Mouse (Mus musculus): ENCODE measurements around the gene Pld6. TPM values are rescaled to one million over a fixed set of nuclear protein-coding genes. Genes with fewer than 3 reads are reported as not detected.

Pld6 gene
- 0.60 and 0.69 TPM in 2 replicates for polyA plus RNA-seq (2014; fragmentation: Nextera tagmentation; extraction: Ambion mirVana)

- H3K9me3 ChIP-seq (ENCODE audit: control insufficient read depth, low read length), result no peaks in the 10 kb centered on the region
- 0 out of 2 replicates have a peak, but pooled peaks cover 2% of the 10 kb centered on the region for H3K27me3 ChIP-seq (ENCODE audit: control insufficient read depth, insufficient read depth, low read length)
- peak within 1 kb of the TSS; percentile 61 for H3K4me2 ChIP-seq (ENCODE audit: low read depth)
- ATAC-seq (ENCODE audit: insufficient read depth, low FRiP score, low TSS enrichment) (no peak), DNase-seq (ENCODE audit: low spot score) (peak; percentile 77)
- peak within 1 kb of the TSS; percentile 21 for H3K4me3 ChIP-seq (ENCODE audit: low read depth, low read length)
- no peak within 1 kb of the TSS for H3K27ac ChIP-seq (ENCODE audit: low read depth, low read length)
- 1% methylated on average over 48 of the region's 51 CpGs for WGBS
- H3K9ac ChIP-seq (ENCODE audit: low read length), result peak within 1 kb of the TSS; percentile 37
- no peaks in the 10 kb centered on the region for H3K4me1 ChIP-seq (ENCODE audit: control insufficient read depth, insufficient read depth, low read length)
- peaks cover 3% of the 10 kb centered on the region; the same call in 1 of the 2 replicates for H3K36me3 ChIP-seq (ENCODE audit: control insufficient read depth, insufficient read depth, low read length)
These were observed at the start of gene Pld6 for GRCm38 (mm10) chr11:59787199-59787781. TSS of gene Pld6 (minus strand) at chr11:59787645.

DNA sequence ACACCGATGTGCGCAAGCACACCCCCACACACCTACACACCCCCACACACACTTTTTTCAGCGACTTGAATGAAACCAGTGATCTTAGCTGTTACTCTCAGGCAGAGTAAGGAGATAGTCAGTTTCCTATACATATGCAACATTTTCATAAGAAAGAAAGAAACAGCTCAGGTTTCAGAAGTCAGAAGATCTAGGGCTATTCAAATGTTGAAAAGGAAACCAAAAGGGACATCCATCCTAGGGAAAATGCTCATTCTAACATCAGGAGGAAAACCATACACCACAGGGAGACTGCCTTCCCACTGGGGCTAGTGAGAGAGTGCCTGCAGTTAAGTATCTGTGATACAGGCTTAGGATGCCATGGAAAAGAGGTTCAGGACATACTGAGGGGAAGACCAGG lies 34.2 kb upstream of the Pld6 start:
- WGBS, result 90% methylated on average over 3 of the region's 3 CpGs
- Histone ChIP-seq H3K36me3 (ENCODE audit: control insufficient read depth, insufficient read depth, low read length) (peaks cover 25% of the 10 kb centered on the region), H3K27me3 (ENCODE audit: control insufficient read depth, insufficient read depth, low read length) (no peaks in the 10 kb centered on the region), H3K27ac (ENCODE audit: low read depth, low read length) (no peak overlapping the region), H3K9me3 (ENCODE audit: control insufficient read depth, low read length) (no peaks in the 10 kb centered on the region), H3K4me2 (ENCODE audit: low read depth) (no peak overlapping the region), H3K9ac (ENCODE audit: low read length) (no peak overlapping the region), H3K4me1 (ENCODE audit: control insufficient read depth, insufficient read depth, low read length) (no peaks in the 10 kb centered on the region), H3K4me3 (ENCODE audit: low read depth, low read length) (no peak overlapping the region)
- DNase-seq (ENCODE audit: low spot score) (no peak), ATAC-seq (ENCODE audit: insufficient read depth, low FRiP score, low TSS enrichment) (no peak)

DNA sequence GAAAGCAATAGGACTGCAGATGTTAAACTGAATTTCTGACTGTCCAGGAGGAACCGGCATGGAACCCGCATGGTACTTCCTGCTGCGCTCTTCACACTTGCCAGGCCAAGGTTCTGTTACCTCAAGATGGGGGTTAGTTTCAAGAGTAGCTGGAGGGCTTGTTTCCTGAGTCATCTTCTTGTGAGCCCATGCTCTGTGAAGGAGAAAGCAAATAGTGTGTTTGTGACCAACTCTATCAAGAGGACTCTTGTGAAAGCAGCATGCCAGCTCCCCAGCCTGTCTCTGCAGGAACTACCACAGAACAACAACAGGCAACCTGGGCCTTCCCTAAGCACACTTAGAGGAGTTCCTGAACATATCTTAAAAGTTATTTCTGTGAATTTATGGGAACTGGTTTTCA lies 30.5 kb upstream of the Pld6 start:
- ATAC-seq (ENCODE audit: insufficient read depth, low FRiP score, low TSS enrichment) (no peak), DNase-seq (ENCODE audit: low spot score) (no peak)
- no peak overlapping the region for H3K27ac ChIP-seq (ENCODE audit: low read depth, low read length)
- H3K4me3 ChIP-seq (ENCODE audit: low read depth, low read length), result no peak overlapping the region
- H3K9me3 ChIP-seq (ENCODE audit: control insufficient read depth, low read length), result no peaks in the 10 kb centered on the region
- no peak overlapping the region for H3K4me2 ChIP-seq (ENCODE audit: low read depth)
- peaks cover 14% of the 10 kb centered on the region for H3K36me3 ChIP-seq (ENCODE audit: control insufficient read depth, insufficient read depth, low read length)
- no peaks in the 10 kb centered on the region for H3K27me3 ChIP-seq (ENCODE audit: control insufficient read depth, insufficient read depth, low read length)
- 94% methylated on average over 3 of the region's 3 CpGs for WGBS
- H3K4me1 ChIP-seq (ENCODE audit: control insufficient read depth, insufficient read depth, low read length), result no peaks in the 10 kb centered on the region
- H3K9ac ChIP-seq (ENCODE audit: low read length), result no peak overlapping the region

DNA sequence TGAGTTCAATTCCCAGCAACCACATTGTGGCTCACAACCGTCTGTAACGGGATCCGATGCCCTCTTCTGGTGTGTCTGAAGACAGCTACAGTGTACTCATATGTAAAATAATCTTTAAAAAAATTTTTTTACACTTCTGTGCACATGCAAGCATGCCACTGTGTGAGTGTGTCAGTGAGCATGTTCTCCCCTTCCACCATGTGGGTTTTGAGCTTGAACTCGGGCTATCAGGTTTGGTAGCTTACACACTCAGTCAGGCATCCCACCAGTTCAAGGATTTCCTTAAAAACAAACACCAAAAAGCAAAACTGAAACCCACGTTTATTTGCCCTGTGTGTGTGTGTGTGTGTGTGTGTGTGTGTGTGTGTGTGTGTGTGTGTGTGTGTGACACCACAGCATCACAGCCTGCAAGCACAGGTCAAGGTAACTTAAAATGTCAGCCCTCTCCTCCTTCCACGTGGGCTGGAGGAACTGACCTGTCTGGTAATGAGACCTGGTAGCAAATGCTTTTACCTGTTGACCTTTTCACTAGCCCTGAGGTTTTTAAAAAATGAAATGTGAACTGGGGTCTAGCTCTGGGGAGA lies 28.1 kb upstream of the Pld6 start:
- no peaks in the 10 kb centered on the region for H3K4me1 ChIP-seq (ENCODE audit: control insufficient read depth, insufficient read depth, low read length)
- 91% methylated on average over 6 of the region's 6 CpGs for WGBS
- no peaks in the 10 kb centered on the region for H3K27me3 ChIP-seq (ENCODE audit: control insufficient read depth, insufficient read depth, low read length)
- H3K27ac ChIP-seq (ENCODE audit: low read depth, low read length), result no peak overlapping the region
- H3K9me3 ChIP-seq (ENCODE audit: control insufficient read depth, low read length), result no peaks in the 10 kb centered on the region
- DNase-seq (ENCODE audit: low spot score) (no peak), ATAC-seq (ENCODE audit: insufficient read depth, low FRiP score, low TSS enrichment) (no peak)
- no peak overlapping the region for H3K4me3 ChIP-seq (ENCODE audit: low read depth, low read length)
- H3K9ac ChIP-seq (ENCODE audit: low read length), result no peak overlapping the region
- no peak overlapping the region for H3K4me2 ChIP-seq (ENCODE audit: low read depth)
- H3K36me3 ChIP-seq (ENCODE audit: control insufficient read depth, insufficient read depth, low read length), result peaks cover 12% of the 10 kb centered on the region

DNA sequence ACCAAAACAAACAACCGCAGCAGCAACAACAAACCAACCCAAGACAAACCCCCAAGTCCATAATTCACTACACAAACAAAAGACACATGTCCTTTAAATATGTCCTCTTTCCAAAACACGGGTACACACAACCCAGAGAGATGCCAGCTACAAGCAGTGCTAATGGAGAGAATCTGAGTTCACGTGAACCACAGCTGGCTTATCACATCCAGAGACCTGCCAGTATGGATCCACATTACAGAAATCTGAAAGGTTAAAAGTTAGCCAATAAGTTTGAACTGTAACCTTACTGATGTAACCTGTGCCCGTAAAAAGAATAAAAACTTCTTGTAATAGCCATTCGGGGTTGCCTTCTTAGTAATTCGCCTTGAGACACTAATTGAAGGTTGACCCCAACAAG lies 27.5 kb upstream of the Pld6 start:
- Histone ChIP-seq H3K4me2 (ENCODE audit: low read depth) (no peak overlapping the region), H3K4me1 (ENCODE audit: control insufficient read depth, insufficient read depth, low read length) (no peaks in the 10 kb centered on the region), H3K9ac (ENCODE audit: low read length) (no peak overlapping the region), H3K36me3 (ENCODE audit: control insufficient read depth, insufficient read depth, low read length) (peaks cover 12% of the 10 kb centered on the region), H3K9me3 (ENCODE audit: control insufficient read depth, low read length) (no peaks in the 10 kb centered on the region), H3K27ac (ENCODE audit: low read depth, low read length) (no peak overlapping the region), H3K27me3 (ENCODE audit: control insufficient read depth, insufficient read depth, low read length) (no peaks in the 10 kb centered on the region), H3K4me3 (ENCODE audit: low read depth, low read length) (no peak overlapping the region)
- DNase-seq (ENCODE audit: low spot score), result no peak
- no peak for ATAC-seq (ENCODE audit: insufficient read depth, low FRiP score, low TSS enrichment)
- 81% methylated on average over 6 of the region's 6 CpGs for WGBS

GRCm38 (mm10) chr11:59814311-59814710 lies 26.9 kb upstream of the Pld6 start:
- H3K9me3 ChIP-seq (ENCODE audit: control insufficient read depth, low read length), result no peaks in the 10 kb centered on the region
- no peak for ATAC-seq (ENCODE audit: insufficient read depth, low FRiP score, low TSS enrichment)
- H3K4me1 ChIP-seq (ENCODE audit: control insufficient read depth, insufficient read depth, low read length), result no peaks in the 10 kb centered on the region
- peaks cover 7% of the 10 kb centered on the region for H3K36me3 ChIP-seq (ENCODE audit: control insufficient read depth, insufficient read depth, low read length)
- H3K4me2 ChIP-seq (ENCODE audit: low read depth), result no peak overlapping the region
- no peak overlapping the region for H3K9ac ChIP-seq (ENCODE audit: low read length)
- WGBS, result 76% methylated on average over 1 of the region's 1 CpGs
- no peaks in the 10 kb centered on the region for H3K27me3 ChIP-seq (ENCODE audit: control insufficient read depth, insufficient read depth, low read length)
- H3K4me3 ChIP-seq (ENCODE audit: low read depth, low read length), result no peak overlapping the region
- no peak for DNase-seq (ENCODE audit: low spot score)
- no peak overlapping the region for H3K27ac ChIP-seq (ENCODE audit: low read depth, low read length)

- Histone ChIP-seq H3K4me3 (ENCODE audit: low read depth, low read length) (no peak overlapping the region), H3K36me3 (ENCODE audit: control insufficient read depth, insufficient read depth, low read length) (0 out of 2 replicates have a peak, but pooled peaks cover under 1% of the 10 kb centered on the region), H3K9me3 (ENCODE audit: control insufficient read depth, low read length) (no peaks in the 10 kb centered on the region), H3K4me2 (ENCODE audit: low read depth) (no peak overlapping the region), H3K27me3 (ENCODE audit: control insufficient read depth, insufficient read depth, low read length) (no peaks in the 10 kb centered on the region), H3K4me1 (ENCODE audit: control insufficient read depth, insufficient read depth, low read length) (peaks cover 8% of the 10 kb centered on the region; the same call in 1 of the 2 replicates), H3K27ac (ENCODE audit: low read depth, low read length) (no peak overlapping the region), H3K9ac (ENCODE audit: low read length) (no peak overlapping the region)
- WGBS, result 66% methylated on average over 3 of the region's 3 CpGs
- ATAC-seq (ENCODE audit: insufficient read depth, low FRiP score, low TSS enrichment) (no peak), DNase-seq (ENCODE audit: low spot score) (no peak)
These were observed 25.8 kb upstream of the Pld6 start for GRCm38 (mm10) chr11:59813276-59813675.

DNA sequence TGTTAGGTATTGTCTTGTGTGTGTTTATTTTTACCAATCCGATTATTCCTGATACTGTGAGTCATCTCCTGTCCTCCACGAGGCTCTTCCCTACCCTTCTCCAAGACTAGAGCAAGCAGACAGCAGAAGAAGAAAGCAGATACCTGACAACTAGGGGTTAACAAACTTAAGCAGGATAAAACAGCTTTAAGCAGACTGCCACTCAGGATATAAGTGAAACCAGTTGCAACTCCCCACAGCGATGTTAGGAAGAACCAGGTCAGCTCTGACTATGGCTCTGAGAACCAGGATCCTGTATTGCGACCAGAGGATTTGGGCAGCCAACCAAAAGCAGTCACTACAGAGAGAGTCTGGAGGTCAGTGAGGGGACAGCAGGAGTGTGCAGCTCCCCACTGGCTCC lies 23.8 kb upstream of the Pld6 start:
- 83% methylated on average over 4 of the region's 4 CpGs for WGBS
- DNase-seq (ENCODE audit: low spot score) (no peak), ATAC-seq (ENCODE audit: insufficient read depth, low FRiP score, low TSS enrichment) (no peak)
- Histone ChIP-seq H3K36me3 (ENCODE audit: control insufficient read depth, insufficient read depth, low read length) (no peaks in the 10 kb centered on the region; the same call in 1 of the 2 replicates), H3K9me3 (ENCODE audit: control insufficient read depth, low read length) (no peaks in the 10 kb centered on the region), H3K4me2 (ENCODE audit: low read depth) (no peak overlapping the region), H3K4me1 (ENCODE audit: control insufficient read depth, insufficient read depth, low read length) (peaks cover 8% of the 10 kb centered on the region; the same call in 1 of the 2 replicates), H3K27ac (ENCODE audit: low read depth, low read length) (no peak overlapping the region), H3K9ac (ENCODE audit: low read length) (no peak overlapping the region), H3K4me3 (ENCODE audit: low read depth, low read length) (no peak overlapping the region), H3K27me3 (ENCODE audit: control insufficient read depth, insufficient read depth, low read length) (no peaks in the 10 kb centered on the region)
